Mouse (Mus musculus): ENCODE results near the gene Cwf19l1. TPM values are rescaled to one million over a fixed set of nuclear protein-coding genes. Genes with fewer than 3 reads are reported as not detected.

Gene Cwf19l1
- polyA plus RNA-seq (2012; rRNA removed) = 3.6 and 7.5 TPM in 2 replicates

GRCm38 (mm10) chr19:44135072-44135959 is at the start of gene Cwf19l1:
TSS of gene Cwf19l1 (minus strand) at chr19:44135876.
- peaks cover 2% of the 10 kb centered on the region for H3K4me1 ChIP-seq (ENCODE audit: control insufficient read depth, insufficient read depth, low read length)
- TF ChIP-seq POLR2A (IDR thresholded peaks at IDR 0.05; ENCODE audit: borderline replicate concordance, extremely low read depth, low read depth, low read length) (peak; percentile 66; the same call in 1 of the 2 replicates), CTCF (IDR thresholded peaks at IDR 0.05; ENCODE audit: insufficient read depth, low read length) (no peak)
- peak within 1 kb of the TSS; percentile 100 for H3K4me3 ChIP-seq (replicated peaks; ENCODE audit: extremely low read depth, low read depth, low read length)
- 1% methylated on average over 45 of the region's 45 CpGs for WGBS
- DNase-seq = peak; percentile 81

- no peak overlapping the region for H3K4me3 ChIP-seq (replicated peaks; ENCODE audit: extremely low read depth, low read depth, low read length)
- H3K4me1 ChIP-seq (ENCODE audit: control insufficient read depth, insufficient read depth, low read length) = no peaks in the 10 kb centered on the region
- 61% methylated on average over 3 of the region's 3 CpGs for WGBS
- TF ChIP-seq CTCF (IDR thresholded peaks at IDR 0.05; ENCODE audit: insufficient read depth, low read length) (no peak), POLR2A (IDR thresholded peaks at IDR 0.05; ENCODE audit: borderline replicate concordance, extremely low read depth, low read depth, low read length) (no peak)
- no peak for DNase-seq
Observed at GRCm38 (mm10) chr19:44183968-44184367, 48.3 kb upstream of the Cwf19l1 start.

- TF ChIP-seq POLR2A (IDR thresholded peaks at IDR 0.05; ENCODE audit: borderline replicate concordance, extremely low read depth, low read depth, low read length) = no peak
- TF ChIP-seq CTCF (IDR thresholded peaks at IDR 0.05; ENCODE audit: insufficient read depth, low read length) = no peak
- Histone ChIP-seq H3K4me3 (replicated peaks; ENCODE audit: extremely low read depth, low read depth, low read length) (no peak overlapping the region), H3K4me1 (ENCODE audit: control insufficient read depth, insufficient read depth, low read length) (no peaks in the 10 kb centered on the region)
- 50% methylated on average over 1 of the region's 1 CpGs for WGBS
- DNase-seq = no peak
Observed at GRCm38 (mm10) chr19:44180502-44180901, 44.8 kb upstream of the Cwf19l1 start.

- WGBS = 64% methylated on average over 3 of the region's 3 CpGs
- DNase-seq = no peak
- no peaks in the 10 kb centered on the region for H3K4me1 ChIP-seq (ENCODE audit: control insufficient read depth, insufficient read depth, low read length)
- no peak overlapping the region for H3K4me3 ChIP-seq (replicated peaks; ENCODE audit: extremely low read depth, low read depth, low read length)
- TF ChIP-seq CTCF (IDR thresholded peaks at IDR 0.05; ENCODE audit: insufficient read depth, low read length) (no peak), POLR2A (IDR thresholded peaks at IDR 0.05; ENCODE audit: borderline replicate concordance, extremely low read depth, low read depth, low read length) (no peak)
Observed at GRCm38 (mm10) chr19:44176741-44177140, 41.1 kb upstream of the Cwf19l1 start.

GRCm38 (mm10) chr19:44174835-44175234 is 39.2 kb upstream of the Cwf19l1 start:
- DNase-seq = no peak
- Histone ChIP-seq H3K4me1 (ENCODE audit: control insufficient read depth, insufficient read depth, low read length) (no peaks in the 10 kb centered on the region), H3K4me3 (replicated peaks; ENCODE audit: extremely low read depth, low read depth, low read length) (no peak overlapping the region)
- TF ChIP-seq CTCF (IDR thresholded peaks at IDR 0.05; ENCODE audit: insufficient read depth, low read length) = no peak
- TF ChIP-seq POLR2A (IDR thresholded peaks at IDR 0.05; ENCODE audit: borderline replicate concordance, extremely low read depth, low read depth, low read length) = no peak
- WGBS = 49% methylated on average over 8 of the region's 8 CpGs

- TF ChIP-seq POLR2A (IDR thresholded peaks at IDR 0.05; ENCODE audit: borderline replicate concordance, extremely low read depth, low read depth, low read length) (no peak), CTCF (IDR thresholded peaks at IDR 0.05; ENCODE audit: insufficient read depth, low read length) (no peak)
- no peak overlapping the region for H3K4me3 ChIP-seq (replicated peaks; ENCODE audit: extremely low read depth, low read depth, low read length)
- no peaks in the 10 kb centered on the region for H3K4me1 ChIP-seq (ENCODE audit: control insufficient read depth, insufficient read depth, low read length)
Observed at GRCm38 (mm10) chr19:44161515-44161914, 25.8 kb upstream of the Cwf19l1 start.

GRCm38 (mm10) chr19:44159386-44159785 is 23.7 kb upstream of the Cwf19l1 start:
- TF ChIP-seq POLR2A (IDR thresholded peaks at IDR 0.05; ENCODE audit: borderline replicate concordance, extremely low read depth, low read depth, low read length) = no peak
- no peak for TF ChIP-seq CTCF (IDR thresholded peaks at IDR 0.05; ENCODE audit: insufficient read depth, low read length)
- no peak for DNase-seq
- no peak overlapping the region for H3K4me3 ChIP-seq (replicated peaks; ENCODE audit: extremely low read depth, low read depth, low read length)
- WGBS = 75% methylated on average over 3 of the region's 3 CpGs
- no peaks in the 10 kb centered on the region for H3K4me1 ChIP-seq (ENCODE audit: control insufficient read depth, insufficient read depth, low read length)

More at GRCm38 (mm10) chr19:44161515-44161914, 25.8 kb upstream of the Cwf19l1 start:
- 7% methylated on average over 3 of the region's 3 CpGs for WGBS
- no peak for DNase-seq

- H3K4me1 ChIP-seq (ENCODE audit: control insufficient read depth, insufficient read depth, low read length) = no peaks in the 10 kb centered on the region
- no peak overlapping the region for H3K4me3 ChIP-seq (replicated peaks; ENCODE audit: extremely low read depth, low read depth, low read length)
- DNase-seq = no peak
- no peak for TF ChIP-seq CTCF (IDR thresholded peaks at IDR 0.05; ENCODE audit: insufficient read depth, low read length)
- no peak for TF ChIP-seq POLR2A (IDR thresholded peaks at IDR 0.05; ENCODE audit: borderline replicate concordance, extremely low read depth, low read depth, low read length)
- 90% methylated on average over 10 of the region's 10 CpGs for WGBS
Observed at GRCm38 (mm10) chr19:44157005-44157404, 21.3 kb upstream of the Cwf19l1 start.

- TF ChIP-seq POLR2A (IDR thresholded peaks at IDR 0.05; ENCODE audit: borderline replicate concordance, extremely low read depth, low read depth, low read length) (no peak), CTCF (IDR thresholded peaks at IDR 0.05; ENCODE audit: insufficient read depth, low read length) (no peak)
- no peak for DNase-seq
- 72% methylated on average over 5 of the region's 5 CpGs for WGBS
- H3K4me3 ChIP-seq (replicated peaks; ENCODE audit: extremely low read depth, low read depth, low read length) = no peak overlapping the region
- H3K4me1 ChIP-seq (ENCODE audit: control insufficient read depth, insufficient read depth, low read length) = no peaks in the 10 kb centered on the region
Observed at GRCm38 (mm10) chr19:44153781-44154180, 18.1 kb upstream of the Cwf19l1 start.

GRCm38 (mm10) chr19:44148991-44149390 is 13.3 kb upstream of the Cwf19l1 start:
- TF ChIP-seq POLR2A (IDR thresholded peaks at IDR 0.05; ENCODE audit: borderline replicate concordance, extremely low read depth, low read depth, low read length) (no peak), CTCF (IDR thresholded peaks at IDR 0.05; ENCODE audit: insufficient read depth, low read length) (no peak)
- DNase-seq = no peak
- H3K4me3 ChIP-seq (replicated peaks; ENCODE audit: extremely low read depth, low read depth, low read length) = no peak overlapping the region
- H3K4me1 ChIP-seq (ENCODE audit: control insufficient read depth, insufficient read depth, low read length) = peaks cover 2% of the 10 kb centered on the region; the same call in 1 of the 2 replicates
- WGBS = 69% methylated on average over 2 of the region's 2 CpGs

All from lung, adult 2 months (tissue).